Mouse (Mus musculus): ENCODE measurements around the gene Acaca. TPM values are rescaled to one million over a fixed set of nuclear protein-coding genes. Genes with fewer than 3 reads are reported as not detected.

Gene Acaca
- total RNA-seq, 1 experiment from 2014 or later, result 14.3 TPM

GRCm38 (mm10) chr11:84197607-84198402 is 68.3 kb downstream of the Acaca start:
- ATAC-seq (replicated peaks; ENCODE audit: insufficient number of reproducible peaks, low FRiP score, low TSS enrichment, poor library complexity, severe bottlenecking), result no peak

GRCm38 (mm10) chr11:84205776-84206175 is 76.3 kb downstream of the Acaca start:
- no peak for ATAC-seq (replicated peaks; ENCODE audit: insufficient number of reproducible peaks, low FRiP score, low TSS enrichment, poor library complexity, severe bottlenecking)

GRCm38 (mm10) chr11:84210876-84211275 is 81.4 kb downstream of the Acaca start:
- no peak for ATAC-seq (replicated peaks; ENCODE audit: insufficient number of reproducible peaks, low FRiP score, low TSS enrichment, poor library complexity, severe bottlenecking)

GRCm38 (mm10) chr11:84218951-84219350 is 89.5 kb downstream of the Acaca start:
- no peak for ATAC-seq (replicated peaks; ENCODE audit: insufficient number of reproducible peaks, low FRiP score, low TSS enrichment, poor library complexity, severe bottlenecking)

GRCm38 (mm10) chr11:84243562-84243961 is 114.1 kb downstream of the Acaca start:
- ATAC-seq (replicated peaks; ENCODE audit: insufficient number of reproducible peaks, low FRiP score, low TSS enrichment, poor library complexity, severe bottlenecking), result no peak

- no peak for ATAC-seq (replicated peaks; ENCODE audit: insufficient number of reproducible peaks, low FRiP score, low TSS enrichment, poor library complexity, severe bottlenecking)
These were observed 117.9 kb downstream of the Acaca start for GRCm38 (mm10) chr11:84247370-84247769.

- no peak for ATAC-seq (replicated peaks; ENCODE audit: insufficient number of reproducible peaks, low FRiP score, low TSS enrichment, poor library complexity, severe bottlenecking)
These were observed 121.7 kb downstream of the Acaca start for GRCm38 (mm10) chr11:84251170-84251569.

GRCm38 (mm10) chr11:84252425-84252824 is 123.0 kb downstream of the Acaca start:
- ATAC-seq (replicated peaks; ENCODE audit: insufficient number of reproducible peaks, low FRiP score, low TSS enrichment, poor library complexity, severe bottlenecking), result no peak

- no peak for ATAC-seq (replicated peaks; ENCODE audit: insufficient number of reproducible peaks, low FRiP score, low TSS enrichment, poor library complexity, severe bottlenecking)
These were observed 126.4 kb downstream of the Acaca start for GRCm38 (mm10) chr11:84255879-84256278.

- ATAC-seq (replicated peaks; ENCODE audit: insufficient number of reproducible peaks, low FRiP score, low TSS enrichment, poor library complexity, severe bottlenecking), result no peak
These were observed 128.7 kb downstream of the Acaca start for GRCm38 (mm10) chr11:84258053-84258710.

GRCm38 (mm10) chr11:84264490-84264889 is 135.0 kb downstream of the Acaca start:
- ATAC-seq (replicated peaks; ENCODE audit: insufficient number of reproducible peaks, low FRiP score, low TSS enrichment, poor library complexity, severe bottlenecking), result no peak

- no peak for ATAC-seq (replicated peaks; ENCODE audit: insufficient number of reproducible peaks, low FRiP score, low TSS enrichment, poor library complexity, severe bottlenecking)
These were observed 138.6 kb downstream of the Acaca start for GRCm38 (mm10) chr11:84268068-84268467.

- ATAC-seq (replicated peaks; ENCODE audit: insufficient number of reproducible peaks, low FRiP score, low TSS enrichment, poor library complexity, severe bottlenecking), result no peak
These were observed 141.0 kb downstream of the Acaca start for GRCm38 (mm10) chr11:84270511-84270910.

GRCm38 (mm10) chr11:84271948-84272347 is 142.5 kb downstream of the Acaca start:
- ATAC-seq (replicated peaks; ENCODE audit: insufficient number of reproducible peaks, low FRiP score, low TSS enrichment, poor library complexity, severe bottlenecking), result no peak

GRCm38 (mm10) chr11:84272574-84272973 is 143.1 kb downstream of the Acaca start:
- ATAC-seq (replicated peaks; ENCODE audit: insufficient number of reproducible peaks, low FRiP score, low TSS enrichment, poor library complexity, severe bottlenecking), result no peak

GRCm38 (mm10) chr11:84276979-84277378 is 147.5 kb downstream of the Acaca start:
- no peak for ATAC-seq (replicated peaks; ENCODE audit: insufficient number of reproducible peaks, low FRiP score, low TSS enrichment, poor library complexity, severe bottlenecking)

- ATAC-seq (replicated peaks; ENCODE audit: insufficient number of reproducible peaks, low FRiP score, low TSS enrichment, poor library complexity, severe bottlenecking), result no peak
These were observed 151.8 kb downstream of the Acaca start for GRCm38 (mm10) chr11:84281280-84281679.

GRCm38 (mm10) chr11:84282944-84283703 is 153.7 kb downstream of the Acaca start:
- ATAC-seq (replicated peaks; ENCODE audit: insufficient number of reproducible peaks, low FRiP score, low TSS enrichment, poor library complexity, severe bottlenecking), result no peak

- ATAC-seq (replicated peaks; ENCODE audit: insufficient number of reproducible peaks, low FRiP score, low TSS enrichment, poor library complexity, severe bottlenecking), result no peak
These were observed 161.3 kb downstream of the Acaca start for GRCm38 (mm10) chr11:84290781-84291180.

Measured in monocyte, adult 5-6 weeks (primary cell).